ENCODE assay signal across 17 mouse cellular contexts in genomic region chr1:23140530-23140929, GRCm38 (mm10). TPM values are rescaled to one million over a fixed set of nuclear protein-coding genes. Genes with fewer than 3 reads are reported as not detected.
A peak's percentile ranks its signal among the peaks of the same experiment; 100 is the strongest.
DNase-seq lines count a peak whose midpoint lies in the region; TF ChIP-seq lines count a peak whose summit lies in the region.
"Not testable (repeated sequence)": the region's sequence is repeated elsewhere in the genome, so short reads cannot be mapped to it uniquely, and the experiment has no call there.
"Had no signal": no experiment of that assay in that cellular context is flagged by ENCODE, and none has a peak within 500 bp of the region (broad histone marks: within the 10 kb centered on the region; RNA-seq: fewer than 3 reads in every experiment).

No protein-coding gene starts in this region.

- TF ChIP-seq EP300 in heart, adult 2 months (IDR thresholded peaks at IDR 0.05; ENCODE audit: insufficient read depth, low read depth, low read length) = not testable (repeated sequence)

- H3K27me3 ChIP-seq in heart, adult 2 months (ENCODE audit: control insufficient read depth, insufficient read depth, low read length) = not testable (repeated sequence)

- intact Hi-C loops in heart, adult 2 months (cut with DNase I) = loop anchor here (1.0 to 5.0 kb wide), 3 partner anchors 33 to 536 kb away; no protein-coding TSS in a partner anchor

- not testable (repeated sequence) for TF ChIP-seq POLR2A in heart, adult 2 months (IDR thresholded peaks at IDR 0.05; ENCODE audit: insufficient read depth, low read depth, low read length)

- H3K4me3 ChIP-seq in ES-E14 (ENCODE audit: insufficient read depth in 1 of 2, low read depth in 1 of 2, low read length in 2 of 2, poor library complexity in 1 of 2, severe bottlenecking in 1 of 2); heart, adult 2 months: not testable (repeated sequence)

- in situ Hi-C loops in ES-E14 (cut with MboI; ENCODE audit: low sequenced_read_pairs in 2 of 2, unreplicated experiment in 2 of 2) = not testable (repeated sequence)

- H3K4me1 ChIP-seq in ES-E14 (ENCODE audit: control insufficient read depth in 2 of 2, insufficient read depth in 2 of 2, low read length in 2 of 2, poor library complexity in 1 of 2); heart, adult 2 months (ENCODE audit: control insufficient read depth, insufficient read depth, low read length): not testable (repeated sequence)

- DNase-seq in ES-E14 (ENCODE audit: low read depth, low spot score) = peak; percentile 7
- DNase-seq in cerebellum, adult 18-20 months = peak; percentile 73 to 75
- peak; percentile 16 for DNase-seq in embryo, embryonic 11.5 days (ENCODE audit: low read depth, low spot score)
- not testable (repeated sequence) for DNase-seq in heart, adult 2 months
- DNase-seq in kidney, adult 9 months = peak; percentile 63
- peak; percentile 33 to 67 for DNase-seq in left cerebral cortex, adult 18-20 months (ENCODE audit: low spot score in 2 of 2)
- DNase-seq in lung, postnatal 25 days (ENCODE audit: low spot score) = peak; percentile 52
- DNase-seq in right cerebral cortex, postnatal 14 days = peak; percentile 44

- not testable (repeated sequence) for H3K9ac ChIP-seq in ES-E14 (ENCODE audit: insufficient read depth, low read depth, low read length, poor library complexity, severe bottlenecking); heart, adult 2 months (ENCODE audit: low read depth, low read length)

- H3K36me3 ChIP-seq in ES-E14 (ENCODE audit: control insufficient read depth, insufficient read depth, low read length, poor library complexity, severe bottlenecking); heart, adult 2 months (ENCODE audit: control insufficient read depth, insufficient read depth, low read length): not testable (repeated sequence)

- TF ChIP-seq CTCF in heart, adult 2 months (IDR thresholded peaks at IDR 0.05) = peak; percentile 62

- no CpG with 5 or more reads among the region's 1 CpGs for WGBS in heart, adult 2 months

- not testable (repeated sequence) for H3K9me3 ChIP-seq in ES-E14 (ENCODE audit: control insufficient read depth, insufficient read depth, low read depth, low read length)

- H3K27ac ChIP-seq in ES-E14 (ENCODE audit: insufficient read depth, low read depth, low read length, poor library complexity, severe bottlenecking); heart, adult 2 months: not testable (repeated sequence)

- not testable (repeated sequence) for H3K79me2 ChIP-seq in heart, adult 2 months (replicated peaks; ENCODE audit: control insufficient read depth, insufficient read depth, low read length)

RNA-seq across cellular contexts. Expression of gene 4933415F23Rik, which starts 38.5 kb away (rescaled TPM):
- not detected in 2 replicates for total RNA-seq in ES-E14 (2012; rRNA removed)
- total RNA-seq in heart, adult 2 months (2021) = not detected
- 0.06 and 0.26 TPM in 2 replicates for polyA plus RNA-seq in heart, adult 2 months (2012; rRNA removed)
- not detected for total RNA-seq in left cerebral cortex, adult 18-20 months (2021)
- total RNA-seq: adrenal gland, postnatal 4 days; granulocyte monocyte progenitor cell, adult 5-6 weeks had no signal
- polyA plus RNA-seq: C2C12; embryonic facial prominence, embryonic 12.5 days; hindbrain, embryonic 10.5 days; kidney, embryonic 15.5 days; limb, embryonic 11.5 days; lung, embryonic 16.5 days; spleen, adult 2 months had no signal
